Mouse (Mus musculus): ENCODE measurements at regions not wholly inside any gene's neighbourhood (a gene's known extent, or its start where the extent isn't known, plus 50 kb on each side); places are given as distances from the start of the nearest gene placed in this dataset.
"Not testable (repeated sequence)": the region's sequence is repeated elsewhere in the genome, so short reads cannot be mapped to it uniquely, and the experiment has no call there.

- ATAC-seq (replicated peaks in 1 of 2; ENCODE audit: insufficient read depth in 1 of 2, low FRiP score in 2 of 2, low TSS enrichment in 1 of 2, low read depth in 1 of 2, poor library complexity in 2 of 2, severe bottlenecking in 2 of 2): no peak
These were observed 523.4 kb upstream of the Cdh5 start for GRCm38 (mm10) chr8:103578006-103578405.

DNA sequence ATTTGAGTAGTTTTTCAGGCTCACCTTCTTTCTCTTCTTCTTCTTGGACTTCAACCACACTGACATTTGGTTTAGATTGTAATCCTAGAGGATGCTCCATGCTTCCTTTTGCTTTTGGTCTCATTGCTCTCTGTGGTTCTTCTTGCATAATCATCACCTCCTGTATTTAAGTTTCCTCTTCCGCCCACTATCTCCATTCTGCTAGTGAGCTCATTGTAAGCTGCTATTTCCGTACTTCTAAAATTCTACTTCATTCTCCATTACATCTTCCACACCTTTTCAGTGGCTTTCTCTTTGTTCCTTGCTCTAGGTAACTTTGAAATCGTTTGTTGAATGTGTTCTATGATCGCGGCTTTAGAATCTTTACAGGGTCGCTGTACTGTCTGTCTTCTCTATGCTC lies 493.1 kb upstream of the Cdh5 start:
- ATAC-seq (replicated peaks in 1 of 2; ENCODE audit: insufficient read depth in 1 of 2, low FRiP score in 2 of 2, low TSS enrichment in 1 of 2, low read depth in 1 of 2, poor library complexity in 2 of 2, severe bottlenecking in 2 of 2): no peak

DNA sequence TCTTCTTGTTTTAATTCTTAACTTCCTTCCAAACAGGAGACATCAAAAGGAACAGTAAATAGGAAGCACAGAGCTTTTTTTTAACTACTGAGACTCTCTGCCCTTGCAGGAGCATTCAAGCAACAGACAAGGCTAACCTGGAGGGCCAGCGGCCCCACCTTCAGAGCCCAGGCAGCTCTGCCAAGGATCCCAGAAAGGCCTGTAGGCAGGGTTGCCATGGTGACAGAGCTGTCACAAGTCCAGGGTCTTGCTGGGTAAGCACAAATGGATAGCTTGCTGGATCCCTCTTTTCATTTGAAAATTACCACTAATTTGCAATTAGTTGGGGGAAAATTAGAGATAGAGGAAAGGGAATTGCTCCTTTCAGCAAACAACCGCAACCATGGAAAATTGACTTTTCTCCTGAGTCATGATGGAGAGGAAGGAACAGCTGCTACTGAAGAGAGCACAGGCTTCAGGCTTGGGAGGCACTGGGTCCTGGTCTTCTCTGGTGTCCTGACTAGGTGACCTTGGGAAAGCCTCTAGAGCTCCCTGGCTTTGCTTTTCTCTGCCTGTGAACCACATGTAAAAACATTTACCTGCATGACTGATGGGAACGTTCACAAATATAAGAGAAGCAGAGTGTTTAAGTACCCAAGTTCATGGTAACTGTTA lies 477.5 kb upstream of the Cdh5 start:
- no peak for ATAC-seq (replicated peaks in 1 of 2; ENCODE audit: insufficient read depth in 1 of 2, low FRiP score in 2 of 2, low TSS enrichment in 1 of 2, low read depth in 1 of 2, poor library complexity in 2 of 2, severe bottlenecking in 2 of 2)

- no peak for ATAC-seq (replicated peaks in 1 of 2; ENCODE audit: insufficient read depth in 1 of 2, low FRiP score in 2 of 2, low TSS enrichment in 1 of 2, low read depth in 1 of 2, poor library complexity in 2 of 2, severe bottlenecking in 2 of 2)
These were observed 476.1 kb upstream of the Cdh5 start for GRCm38 (mm10) chr8:103625166-103625890.

DNA sequence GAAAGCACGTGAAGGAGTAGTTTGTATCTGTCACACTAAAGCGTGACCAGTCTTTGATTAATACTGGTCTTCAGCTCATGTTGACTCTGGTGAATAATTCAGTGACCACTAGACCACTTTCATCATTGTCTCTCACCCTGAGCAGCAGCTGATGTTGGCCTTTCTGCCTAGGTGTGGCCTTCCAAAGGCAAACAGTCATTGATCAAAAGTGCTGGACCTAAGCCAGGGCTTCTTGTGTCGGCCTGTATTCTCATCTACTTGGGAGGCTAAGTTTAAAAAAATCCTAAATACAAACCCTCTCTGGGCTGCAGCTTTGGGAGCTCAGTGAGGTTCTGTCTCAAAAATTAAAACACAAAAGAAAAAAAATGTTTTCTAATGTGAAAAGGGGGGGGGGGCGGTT lies 475.0 kb upstream of the Cdh5 start:
- no peak for ATAC-seq (replicated peaks in 1 of 2; ENCODE audit: insufficient read depth in 1 of 2, low FRiP score in 2 of 2, low TSS enrichment in 1 of 2, low read depth in 1 of 2, poor library complexity in 2 of 2, severe bottlenecking in 2 of 2)

DNA sequence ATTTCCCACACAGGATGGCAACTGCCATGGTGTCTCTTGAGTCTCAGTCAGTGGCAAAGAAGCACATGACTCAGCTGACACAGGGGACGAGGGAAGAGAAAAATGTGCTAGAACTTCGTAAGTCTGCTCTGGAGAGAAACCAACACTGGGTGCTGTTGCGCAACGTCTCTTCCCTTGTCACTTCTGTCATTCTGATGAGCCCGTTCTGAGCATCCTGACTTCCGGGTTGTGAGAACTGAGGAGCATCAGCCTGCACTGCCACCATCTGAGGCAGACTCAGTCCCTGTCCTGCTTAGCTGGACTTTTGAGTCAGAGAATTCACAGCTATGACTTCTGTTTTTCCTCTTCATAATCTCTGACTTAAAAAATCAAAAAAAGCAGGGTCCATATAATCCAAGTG lies 468.9 kb upstream of the Cdh5 start:
- no peak for ATAC-seq (replicated peaks in 1 of 2; ENCODE audit: insufficient read depth in 1 of 2, low FRiP score in 2 of 2, low TSS enrichment in 1 of 2, low read depth in 1 of 2, poor library complexity in 2 of 2, severe bottlenecking in 2 of 2)

- no peak for ATAC-seq (replicated peaks in 1 of 2; ENCODE audit: insufficient read depth in 1 of 2, low FRiP score in 2 of 2, low TSS enrichment in 1 of 2, low read depth in 1 of 2, poor library complexity in 2 of 2, severe bottlenecking in 2 of 2)
These were observed 466.5 kb upstream of the Cdh5 start for GRCm38 (mm10) chr8:103634951-103635350.

- no peak for ATAC-seq (replicated peaks in 1 of 2; ENCODE audit: insufficient read depth in 1 of 2, low FRiP score in 2 of 2, low TSS enrichment in 1 of 2, low read depth in 1 of 2, poor library complexity in 2 of 2, severe bottlenecking in 2 of 2)
These were observed 457.8 kb upstream of the Cdh5 start for GRCm38 (mm10) chr8:103643621-103644020.

GRCm38 (mm10) chr8:103644106-103644505 lies 457.3 kb upstream of the Cdh5 start:
- no peak for ATAC-seq (replicated peaks in 1 of 2; ENCODE audit: insufficient read depth in 1 of 2, low FRiP score in 2 of 2, low TSS enrichment in 1 of 2, low read depth in 1 of 2, poor library complexity in 2 of 2, severe bottlenecking in 2 of 2)

GRCm38 (mm10) chr8:103644845-103645244 lies 456.6 kb upstream of the Cdh5 start:
- no peak for ATAC-seq (replicated peaks in 1 of 2; ENCODE audit: insufficient read depth in 1 of 2, low FRiP score in 2 of 2, low TSS enrichment in 1 of 2, low read depth in 1 of 2, poor library complexity in 2 of 2, severe bottlenecking in 2 of 2)

DNA sequence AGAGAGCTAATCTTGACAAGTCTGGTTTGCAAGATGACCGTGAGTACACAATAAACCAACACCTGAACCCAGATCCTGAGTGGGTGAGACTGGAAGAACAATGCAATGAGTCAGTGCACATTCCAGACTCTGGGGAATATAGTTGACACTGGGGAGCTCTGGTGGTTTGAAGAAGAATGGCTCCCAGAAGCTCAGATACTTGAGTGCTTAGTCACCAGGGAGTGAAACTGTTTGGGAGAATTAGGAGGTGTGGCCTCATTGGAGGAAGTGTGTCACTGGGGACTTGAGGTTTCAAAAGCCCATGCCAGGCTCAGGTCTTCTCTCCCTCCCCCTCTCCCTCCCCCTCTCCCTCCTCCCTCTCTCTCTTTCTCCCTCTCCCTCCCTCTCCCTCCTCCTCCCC lies 436.6 kb upstream of the Cdh5 start:
- no peak for ATAC-seq (replicated peaks in 1 of 2; ENCODE audit: insufficient read depth in 1 of 2, low FRiP score in 2 of 2, low TSS enrichment in 1 of 2, low read depth in 1 of 2, poor library complexity in 2 of 2, severe bottlenecking in 2 of 2)

DNA sequence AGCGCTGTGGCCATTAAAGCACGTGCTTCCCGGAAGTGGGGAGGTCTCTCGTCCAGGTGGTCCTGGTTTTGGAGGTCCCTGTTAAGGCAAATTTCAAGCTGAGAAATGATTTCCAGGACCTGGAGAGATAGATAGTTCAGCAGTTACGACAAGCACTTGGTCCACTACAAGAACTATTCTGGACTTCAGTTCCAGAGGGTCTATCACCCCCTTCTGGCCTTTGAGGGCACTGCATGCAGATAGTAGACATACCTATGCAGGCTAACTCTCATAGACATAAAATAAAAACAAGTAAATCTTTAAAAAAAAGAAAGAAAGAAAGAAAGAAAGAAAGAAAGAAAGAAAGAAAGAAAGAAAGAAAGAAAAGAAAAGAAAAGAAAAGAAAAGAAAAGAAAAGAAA lies 415.2 kb upstream of the Cdh5 start:
- not testable (repeated sequence) for ATAC-seq (replicated peaks in 1 of 2; ENCODE audit: insufficient read depth in 1 of 2, low FRiP score in 2 of 2, low TSS enrichment in 1 of 2, low read depth in 1 of 2, poor library complexity in 2 of 2, severe bottlenecking in 2 of 2)

DNA sequence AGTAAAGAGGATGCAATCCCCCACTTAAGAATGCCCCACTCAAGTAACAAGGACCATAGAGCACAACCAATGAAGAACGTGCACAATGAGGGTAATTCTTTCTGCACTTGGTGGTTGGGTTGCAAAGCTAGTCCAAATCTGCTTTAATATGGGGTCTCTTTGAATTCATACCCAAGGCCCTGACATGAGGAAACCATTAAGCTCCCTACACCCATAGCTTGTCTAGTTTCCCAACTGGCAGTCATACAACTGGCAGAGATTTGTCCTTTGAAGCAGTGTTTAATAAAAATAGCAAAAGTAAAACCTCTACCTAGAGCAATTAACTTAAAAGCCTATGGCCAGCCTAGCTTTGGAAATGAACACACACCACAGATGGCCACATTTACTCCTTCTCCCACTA lies 411.0 kb upstream of the Cdh5 start:
- no peak for ATAC-seq (replicated peaks in 1 of 2; ENCODE audit: insufficient read depth in 1 of 2, low FRiP score in 2 of 2, low TSS enrichment in 1 of 2, low read depth in 1 of 2, poor library complexity in 2 of 2, severe bottlenecking in 2 of 2)

GRCm38 (mm10) chr8:103693531-103693930 lies 407.9 kb upstream of the Cdh5 start:
- ATAC-seq (replicated peaks in 1 of 2; ENCODE audit: insufficient read depth in 1 of 2, low FRiP score in 2 of 2, low TSS enrichment in 1 of 2, low read depth in 1 of 2, poor library complexity in 2 of 2, severe bottlenecking in 2 of 2): no peak

GRCm38 (mm10) chr8:103694331-103694891 lies 407.0 kb upstream of the Cdh5 start:
- no peak for ATAC-seq (replicated peaks in 1 of 2; ENCODE audit: insufficient read depth in 1 of 2, low FRiP score in 2 of 2, low TSS enrichment in 1 of 2, low read depth in 1 of 2, poor library complexity in 2 of 2, severe bottlenecking in 2 of 2)

DNA sequence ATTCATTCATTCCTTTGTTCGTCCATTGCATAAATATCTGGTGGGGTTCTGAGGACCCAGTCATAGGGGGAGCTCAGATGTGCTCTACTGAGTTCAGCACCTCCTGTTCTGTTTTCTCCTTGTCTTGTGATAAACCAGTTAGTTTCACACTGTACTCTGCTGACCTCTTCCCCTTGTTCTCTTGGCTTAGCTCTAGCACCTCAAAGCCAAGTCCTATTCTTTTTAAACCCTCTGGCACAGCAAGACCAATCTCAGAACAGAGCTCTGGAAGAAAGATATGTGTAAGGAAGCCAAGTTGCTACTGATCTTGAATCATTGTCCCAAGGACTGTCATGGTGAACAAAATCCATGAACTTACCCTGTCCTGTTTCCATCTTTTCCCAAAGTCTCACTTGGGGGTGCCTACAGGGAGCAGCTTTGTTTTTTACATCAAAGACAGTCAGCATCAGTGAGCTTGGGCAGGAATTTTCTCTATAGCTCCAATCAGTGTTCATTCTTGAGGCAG lies 402.4 kb upstream of the Cdh5 start:
- no peak for ATAC-seq (replicated peaks in 1 of 2; ENCODE audit: insufficient read depth in 1 of 2, low FRiP score in 2 of 2, low TSS enrichment in 1 of 2, low read depth in 1 of 2, poor library complexity in 2 of 2, severe bottlenecking in 2 of 2)

DNA sequence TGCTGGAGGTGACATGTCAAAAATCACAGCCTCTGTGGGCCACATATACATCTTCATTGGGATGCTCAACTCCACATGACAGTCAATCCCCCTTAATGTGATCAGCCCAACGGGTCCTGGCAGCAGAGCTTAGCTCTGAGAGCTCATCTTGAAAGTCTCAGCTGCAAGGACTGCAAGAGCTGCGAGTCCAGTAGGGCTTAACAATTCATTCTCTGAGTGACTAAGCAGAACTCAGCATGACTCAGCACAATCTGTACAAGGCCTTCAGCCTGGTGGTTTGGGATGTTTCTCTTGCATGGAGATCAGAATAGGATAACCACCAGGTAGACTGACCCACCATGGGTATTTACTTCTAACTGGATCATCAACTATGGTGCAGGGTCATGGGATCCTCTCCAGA lies 399.2 kb upstream of the Cdh5 start:
- no peak for ATAC-seq (replicated peaks in 1 of 2; ENCODE audit: insufficient read depth in 1 of 2, low FRiP score in 2 of 2, low TSS enrichment in 1 of 2, low read depth in 1 of 2, poor library complexity in 2 of 2, severe bottlenecking in 2 of 2)

DNA sequence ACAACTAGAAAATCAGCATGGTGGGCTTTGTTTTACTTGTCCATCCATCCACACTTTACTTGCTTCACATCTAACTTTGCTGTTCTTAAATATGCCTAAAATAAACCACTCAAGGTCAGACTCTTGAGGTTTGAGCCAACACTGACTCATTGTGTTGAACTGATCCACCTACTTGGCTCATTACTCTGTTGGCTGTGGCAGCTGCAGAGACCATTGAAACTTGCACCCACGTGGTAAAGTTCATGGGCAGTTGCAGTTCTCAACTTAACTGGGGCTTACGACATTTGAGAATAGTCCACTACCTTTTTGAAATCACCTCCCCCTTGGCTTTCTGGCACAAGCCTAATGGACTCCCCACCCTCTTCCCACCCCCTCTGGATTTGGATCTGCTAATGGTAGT lies 395.3 kb upstream of the Cdh5 start:
- ATAC-seq (replicated peaks in 1 of 2; ENCODE audit: insufficient read depth in 1 of 2, low FRiP score in 2 of 2, low TSS enrichment in 1 of 2, low read depth in 1 of 2, poor library complexity in 2 of 2, severe bottlenecking in 2 of 2): no peak

DNA sequence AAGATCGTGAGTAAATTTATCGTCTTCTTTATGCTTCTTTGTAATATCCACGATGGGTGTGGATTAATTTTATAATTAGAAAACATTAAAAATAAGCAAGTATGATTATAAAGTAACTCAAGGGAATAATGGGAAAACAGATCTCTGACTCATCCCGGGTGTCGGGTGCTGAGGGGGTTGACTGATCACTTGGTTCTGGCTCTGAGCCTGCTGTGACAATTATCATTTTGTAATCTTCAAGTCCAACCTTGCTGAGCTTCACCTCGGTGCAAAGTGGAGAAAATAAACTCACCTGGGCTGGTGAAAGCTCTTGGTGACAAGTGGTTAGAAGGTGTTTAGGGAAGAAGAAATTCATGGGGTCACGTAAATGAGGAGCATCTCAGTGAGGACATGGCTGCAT lies 390.6 kb upstream of the Cdh5 start:
- ATAC-seq (replicated peaks in 1 of 2; ENCODE audit: insufficient read depth in 1 of 2, low FRiP score in 2 of 2, low TSS enrichment in 1 of 2, low read depth in 1 of 2, poor library complexity in 2 of 2, severe bottlenecking in 2 of 2): not testable (repeated sequence)

Data from hematopoietic stem cell, adult 5-6 weeks (primary cell).